Mouse (Mus musculus) liver, adult 2 months (tissue): ENCODE data around the gene Gatd1. TPM values are rescaled to one million over a fixed set of nuclear protein-coding genes. Genes with fewer than 3 reads are reported as not detected.

Experiments
- DNase-seq: peaks from one replicate; pipeline ENCODE4 v3.0.0-alpha.2; 2011; ENCODE audit warnings: low read depth, low spot score; ENCODE audit errors: extremely low read depth
- H3K27ac ChIP-seq: fragments of 200-500 bp; replicated peaks from 2 replicates; pipeline ENCODE4 v1.5.1; 2012; ENCODE audit warnings: low read depth, mild to moderate bottlenecking, control low read depth, inconsistent platforms, low read length; ENCODE audit not compliant: insufficient read depth
- H3K27me3 ChIP-seq: fragments of 200-500 bp; 2 replicates; pipeline ENCODE4 v1.6.1; 2012; ENCODE audit warnings: mild to moderate bottlenecking, moderate library complexity, low read length, inconsistent platforms; ENCODE audit not compliant: control insufficient read depth, insufficient read depth
- H3K36me3 ChIP-seq: fragments of 200-500 bp; 2 replicates; pipeline ENCODE4 v1.6.1; 2012; ENCODE audit warnings: low read length, inconsistent platforms; ENCODE audit not compliant: control insufficient read depth, insufficient read depth
- H3K4me1 ChIP-seq: fragments of 200-500 bp; 2 replicates; pipeline ENCODE4 v1.6.1; 2011; ENCODE audit warnings: low read length; ENCODE audit not compliant: control insufficient read depth, insufficient read depth
- H3K4me3 ChIP-seq: fragments of 200-500 bp; 2 replicates; pipeline ENCODE4 v1.5.1; 2011; ENCODE audit warnings: low read depth, mild to moderate bottlenecking, control low read depth, low read length, moderate library complexity; ENCODE audit not compliant: insufficient read depth
- H3K79me2 ChIP-seq: fragments of 200-500 bp; 2 replicates; pipeline ENCODE4 v1.6.1; 2012; ENCODE audit warnings: inconsistent platforms, mild to moderate bottlenecking, low read length, moderate library complexity; ENCODE audit not compliant: control insufficient read depth, insufficient read depth
- H3K9ac ChIP-seq: fragments of 200-500 bp; 2 replicates; pipeline ENCODE4 v1.6.1; 2012; ENCODE audit warnings: low read depth, mild to moderate bottlenecking, control low read depth, inconsistent platforms, low read length
- CTCF ChIP-seq: fragments of 200-500 bp; IDR thresholded peaks from 2 replicates; pipeline ENCODE4 v1.5.1; 2011; ENCODE audit warnings: low read depth, low read length, control low read depth
- POLR2A ChIP-seq: fragments of 200-500 bp; IDR thresholded peaks from 2 replicates; pipeline ENCODE4 v1.6.1; 2011; ENCODE audit warnings: low read length, control low read depth; ENCODE audit not compliant: insufficient read depth; ENCODE audit errors: extremely low read depth
- WGBS: fragments of 180-500 bp; shearing (Covaris S2); methylation state at CpG from one replicate; pipeline ENCODE4 v1.1.7; 2018; 5-methylcytosine and 5-hydroxymethylcytosine counted together
- polyA plus RNA-seq: library from polyadenylated mRNA; depleted of rRNA; stranded (reverse); fragments of >200 nt; gene quantifications from 2 replicates; pipeline ENCODE4 v1.2.3, GENCODE M21; 2012; rRNA removed
- total RNA-seq: library from RNA; depleted of rRNA; stranded (reverse); fragments of >200 nt; gene quantifications from 2 replicates; pipeline ENCODE4 v1.2.3, GENCODE M21; 2014; rRNA removed

The Gatd1 gene
- total and polyA plus RNA-seq, 2 experiments = 15.1 to 36.2 TPM

GRCm38 (mm10) chr7:141367358-141367757 is 46.6 kb downstream of the Gatd1 start:
- Histone ChIP-seq H3K9ac (no peak overlapping the region), H3K4me1 (no peaks in the 10 kb centered on the region), H3K27ac (no peak overlapping the region), H3K79me2 (no peaks in the 10 kb centered on the region), H3K4me3 (no peak overlapping the region), H3K27me3 (no peaks in the 10 kb centered on the region), H3K36me3 (no peaks in the 10 kb centered on the region)
- no peak for DNase-seq
- no peak for TF ChIP-seq CTCF
- TF ChIP-seq POLR2A = no peak
- 90% methylated on average over 4 of the region's 4 CpGs for WGBS

- Histone ChIP-seq H3K4me3 (no peak overlapping the region), H3K4me1 (no peaks in the 10 kb centered on the region), H3K27ac (no peak overlapping the region), H3K36me3 (peaks cover 4% of the 10 kb centered on the region; the same call in 1 of the 2 replicates), H3K27me3 (no peaks in the 10 kb centered on the region), H3K9ac (no peak overlapping the region), H3K79me2 (no peaks in the 10 kb centered on the region)
- TF ChIP-seq POLR2A (no peak), CTCF (no peak)
- 71% methylated on average over 3 of the region's 3 CpGs for WGBS
- no peak for DNase-seq
Measured at GRCm38 (mm10) chr7:141365049-141365445, 48.9 kb downstream of the Gatd1 start.

DNA sequence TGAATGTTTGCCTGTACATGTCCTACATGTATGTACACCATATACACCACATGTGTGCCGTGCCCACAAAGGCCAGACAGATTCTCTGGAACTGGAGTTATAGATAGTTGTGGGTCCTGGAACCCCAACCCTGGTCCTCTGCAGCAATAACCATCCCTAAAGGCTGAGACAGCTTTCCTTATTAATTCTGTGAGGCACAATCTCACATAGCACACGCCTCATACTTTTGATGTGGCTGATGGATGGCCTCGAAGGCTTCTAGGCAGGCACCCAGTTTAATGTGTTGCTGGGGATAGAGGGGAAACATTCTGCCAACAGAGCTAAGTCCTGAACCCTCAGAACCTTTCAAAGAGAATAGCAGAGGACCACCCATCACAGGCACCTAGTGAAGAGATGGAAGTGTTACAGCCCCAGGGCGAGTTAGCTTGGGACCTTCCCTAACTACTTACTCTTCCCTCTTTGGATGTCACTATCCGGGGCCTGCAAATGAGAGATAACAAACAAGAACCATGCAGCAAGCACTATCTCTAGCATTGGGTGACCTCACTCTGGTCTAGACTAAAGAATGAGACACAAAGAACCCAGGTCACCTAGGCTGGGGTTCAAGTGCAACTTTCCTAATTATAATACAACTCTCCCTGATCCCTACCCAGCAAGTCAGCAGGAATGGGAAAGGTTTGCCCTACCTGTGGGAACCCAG is 49.4 kb downstream of the Gatd1 start:
- WGBS = 84% methylated on average over 5 of the region's 5 CpGs
- no peak overlapping the region for H3K27ac ChIP-seq
- no peak for TF ChIP-seq POLR2A
- no peak for TF ChIP-seq CTCF
- no peaks in the 10 kb centered on the region for H3K27me3 ChIP-seq
- H3K79me2 ChIP-seq = no peaks in the 10 kb centered on the region
- no peak for DNase-seq
- H3K36me3 ChIP-seq = peaks cover 4% of the 10 kb centered on the region; the same call in 1 of the 2 replicates
- H3K4me1 ChIP-seq = no peaks in the 10 kb centered on the region
- no peak overlapping the region for H3K9ac ChIP-seq
- H3K4me3 ChIP-seq = no peak overlapping the region

- no peaks in the 10 kb centered on the region for H3K4me1 ChIP-seq
- no peak overlapping the region for H3K9ac ChIP-seq
- H3K27me3 ChIP-seq = no peaks in the 10 kb centered on the region
- DNase-seq = no peak
- H3K27ac ChIP-seq = no peak overlapping the region
- H3K36me3 ChIP-seq = peaks cover 4% of the 10 kb centered on the region; the same call in 1 of the 2 replicates
- H3K79me2 ChIP-seq = no peaks in the 10 kb centered on the region
- WGBS = 87% methylated on average over 2 of the region's 2 CpGs
- H3K4me3 ChIP-seq = no peak overlapping the region
- no peak for TF ChIP-seq POLR2A
- TF ChIP-seq CTCF = no peak
Measured at GRCm38 (mm10) chr7:141363752-141364125, 50.2 kb downstream of the Gatd1 start.

DNA sequence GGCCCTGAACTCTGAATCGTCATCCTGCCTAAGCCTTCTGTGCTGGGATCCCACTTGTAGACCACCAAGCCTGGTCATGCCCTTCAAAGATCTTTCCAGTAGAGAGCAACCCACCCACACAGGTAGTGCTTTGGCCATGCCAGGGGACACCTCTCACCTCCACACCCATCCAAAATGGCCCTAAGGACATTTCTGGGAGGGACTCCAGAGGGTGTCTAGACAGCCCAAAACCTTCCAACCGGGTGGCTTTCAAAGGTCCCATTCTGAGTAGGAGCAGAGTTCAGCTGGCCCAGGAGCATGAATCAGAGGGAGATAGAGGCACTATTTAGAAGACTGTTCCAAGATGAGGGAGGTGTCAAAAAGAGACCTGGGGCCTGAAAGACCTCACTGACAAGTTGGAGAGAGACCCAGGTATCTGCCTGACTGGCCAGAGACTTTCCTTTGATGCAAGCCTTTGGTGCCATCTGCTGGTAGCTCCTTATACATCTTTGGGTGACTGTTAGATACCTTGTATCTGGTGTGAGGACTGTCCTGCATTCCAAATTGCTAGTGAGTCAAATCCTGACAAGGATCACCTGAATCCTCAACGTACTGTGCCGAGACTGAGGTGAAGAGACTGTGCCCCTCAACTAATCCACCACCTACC is 50.7 kb downstream of the Gatd1 start:
- peaks cover 4% of the 10 kb centered on the region; the same call in 1 of the 2 replicates for H3K36me3 ChIP-seq
- no peaks in the 10 kb centered on the region for H3K27me3 ChIP-seq
- WGBS = 61% methylated on average over 4 of the region's 4 CpGs
- H3K9ac ChIP-seq = no peak overlapping the region
- TF ChIP-seq POLR2A = no peak
- TF ChIP-seq CTCF = peak; percentile 55
- DNase-seq = peak; percentile 64
- no peaks in the 10 kb centered on the region for H3K79me2 ChIP-seq
- no peak overlapping the region for H3K27ac ChIP-seq
- no peak overlapping the region for H3K4me3 ChIP-seq
- no peaks in the 10 kb centered on the region for H3K4me1 ChIP-seq

- no peaks in the 10 kb centered on the region for H3K4me1 ChIP-seq
- H3K27me3 ChIP-seq = no peaks in the 10 kb centered on the region
- H3K9ac ChIP-seq = no peak overlapping the region
- H3K79me2 ChIP-seq = no peaks in the 10 kb centered on the region
- 57% methylated on average over 24 of the region's 24 CpGs for WGBS
- DNase-seq = no peak
- no peak overlapping the region for H3K27ac ChIP-seq
- H3K4me3 ChIP-seq = no peak overlapping the region
- TF ChIP-seq POLR2A (no peak), CTCF (no peak)
- H3K36me3 ChIP-seq = peaks cover 4% of the 10 kb centered on the region; the same call in 1 of the 2 replicates
Measured at GRCm38 (mm10) chr7:141361510-141361909, 52.4 kb downstream of the Gatd1 start.

Other genes starting within 250 kb of the Gatd1 start
- 106 and 108 TPM in 2 replicates for gene Rnh1, start 241.3 kb downstream of the Gatd1 start, total RNA-seq
- gene Rnh1, start 241.3 kb downstream of the Gatd1 start, polyA plus RNA-seq = 134 and 136 TPM in 2 replicates
- gene Hras, start 220.1 kb downstream of the Gatd1 start, total RNA-seq = 37.6 and 53.8 TPM in 2 replicates
- 50.4 and 58.9 TPM in 2 replicates for gene Hras, start 220.1 kb downstream of the Gatd1 start, polyA plus RNA-seq
- 1.8 and 2.1 TPM in 2 replicates for gene Lrrc56, start 220.0 kb downstream of the Gatd1 start, total RNA-seq
- 4.4 and 4.8 TPM in 2 replicates for gene Lrrc56, start 220.0 kb downstream of the Gatd1 start, polyA plus RNA-seq
- 0.47 and 0.83 TPM in 2 replicates for gene Lmntd2, start 200.1 kb downstream of the Gatd1 start, total RNA-seq
- gene Lmntd2, start 200.1 kb downstream of the Gatd1 start, polyA plus RNA-seq = 1.4 and 2.2 TPM in 2 replicates
- gene Rassf7, start 198.3 kb downstream of the Gatd1 start, total RNA-seq = 21.6 and 22.5 TPM in 2 replicates
- gene Rassf7, start 198.3 kb downstream of the Gatd1 start, polyA plus RNA-seq = 49.1 and 53.3 TPM in 2 replicates
- gene Phrf1, start 185.4 kb downstream of the Gatd1 start, total RNA-seq = 8.1 and 12.6 TPM in 2 replicates
- gene Phrf1, start 185.4 kb downstream of the Gatd1 start, polyA plus RNA-seq = 6.7 and 9.2 TPM in 2 replicates
- gene Irf7, start 147.7 kb downstream of the Gatd1 start, total RNA-seq = 22.8 and 32.2 TPM in 2 replicates
- gene Irf7, start 147.7 kb downstream of the Gatd1 start, polyA plus RNA-seq = 42.4 and 102 TPM in 2 replicates
- gene Cdhr5, start 137.3 kb downstream of the Gatd1 start, total RNA-seq = 18.5 and 40.3 TPM in 2 replicates
- gene Cdhr5, start 137.3 kb downstream of the Gatd1 start, polyA plus RNA-seq = 31.2 and 31.7 TPM in 2 replicates
- gene Sct, start 135.0 kb downstream of the Gatd1 start, total RNA-seq = not detected in 2 replicates
- gene Sct, start 135.0 kb downstream of the Gatd1 start, polyA plus RNA-seq = not detected in 2 replicates
- not detected in 2 replicates for gene Drd4, start 122.1 kb downstream of the Gatd1 start, total RNA-seq
- gene Drd4, start 122.1 kb downstream of the Gatd1 start, polyA plus RNA-seq = not detected in 2 replicates
- 3.1 and 5.8 TPM in 2 replicates for gene Deaf1, start 86.4 kb downstream of the Gatd1 start, total RNA-seq
- gene Deaf1, start 86.4 kb downstream of the Gatd1 start, polyA plus RNA-seq = 6.9 and 7.8 TPM in 2 replicates
- gene Tmem80, start 86.4 kb downstream of the Gatd1 start, total RNA-seq = 8.9 and 10.3 TPM in 2 replicates
- 14.3 and 20.9 TPM in 2 replicates for gene Tmem80, start 86.4 kb downstream of the Gatd1 start, polyA plus RNA-seq
- gene Eps8l2, start 75.3 kb downstream of the Gatd1 start, total RNA-seq = 17.4 and 38.5 TPM in 2 replicates
- 80.9 and 117 TPM in 2 replicates for gene Eps8l2, start 75.3 kb downstream of the Gatd1 start, polyA plus RNA-seq
- 160 and 195 TPM in 2 replicates for gene Taldo1, start 21.9 kb downstream of the Gatd1 start, total RNA-seq
- 125 and 166 TPM in 2 replicates for gene Taldo1, start 21.9 kb downstream of the Gatd1 start, polyA plus RNA-seq
- 0.13 TPM in 1 of 2 replicates, not detected in the other for gene Cend1, start 15.4 kb upstream of the Gatd1 start, total RNA-seq
- gene Cend1, start 15.4 kb upstream of the Gatd1 start, polyA plus RNA-seq = 0.09 and 0.10 TPM in 2 replicates
- gene Slc25a22, start 23.8 kb upstream of the Gatd1 start, total RNA-seq = 26.1 and 40.7 TPM in 2 replicates
- gene Slc25a22, start 23.8 kb upstream of the Gatd1 start, polyA plus RNA-seq = 315 and 345 TPM in 2 replicates
- gene Pidd1, start 29.9 kb upstream of the Gatd1 start, total RNA-seq = 0.37 and 0.94 TPM in 2 replicates
- 3.8 and 4.7 TPM in 2 replicates for gene Pidd1, start 29.9 kb upstream of the Gatd1 start, polyA plus RNA-seq
- 255 and 308 TPM in 2 replicates for gene Rplp2, start 33.2 kb upstream of the Gatd1 start, total RNA-seq
- gene Rplp2, start 33.2 kb upstream of the Gatd1 start, polyA plus RNA-seq = 265 and 286 TPM in 2 replicates
- gene Pnpla2, start 41.1 kb upstream of the Gatd1 start, total RNA-seq = 22.6 and 31.7 TPM in 2 replicates
- gene Pnpla2, start 41.1 kb upstream of the Gatd1 start, polyA plus RNA-seq = 83.7 and 84.8 TPM in 2 replicates
- gene Cracr2b, start 47.0 kb upstream of the Gatd1 start, total RNA-seq = 3.7 and 4.3 TPM in 2 replicates
- 4.7 and 8.7 TPM in 2 replicates for gene Cracr2b, start 47.0 kb upstream of the Gatd1 start, polyA plus RNA-seq
- gene Cd151, start 53.3 kb upstream of the Gatd1 start, total RNA-seq = 51.9 and 52.7 TPM in 2 replicates
- 92.8 and 103 TPM in 2 replicates for gene Cd151, start 53.3 kb upstream of the Gatd1 start, polyA plus RNA-seq
- 41.1 and 43.3 TPM in 2 replicates for gene Polr2l, start 61.0 kb upstream of the Gatd1 start, total RNA-seq
- gene Polr2l, start 61.0 kb upstream of the Gatd1 start, polyA plus RNA-seq = 42.8 and 45.7 TPM in 2 replicates
- gene Tspan4, start 61.1 kb upstream of the Gatd1 start, total RNA-seq = 66.9 and 67.1 TPM in 2 replicates
- 78.1 and 135 TPM in 2 replicates for gene Tspan4, start 61.1 kb upstream of the Gatd1 start, polyA plus RNA-seq
- 24.2 and 30.6 TPM in 2 replicates for gene Chid1, start 125.7 kb upstream of the Gatd1 start, total RNA-seq
- gene Chid1, start 125.7 kb upstream of the Gatd1 start, polyA plus RNA-seq = 32.6 and 45.1 TPM in 2 replicates
- gene Ap2a2, start 148.0 kb upstream of the Gatd1 start, total RNA-seq = 42.2 and 54.0 TPM in 2 replicates
- gene Ap2a2, start 148.0 kb upstream of the Gatd1 start, polyA plus RNA-seq = 37.9 and 38.1 TPM in 2 replicates
- gene Muc6, start 241.2 kb upstream of the Gatd1 start, total RNA-seq = 0.07 TPM in 1 of 2 replicates, not detected in the other
- gene Muc6, start 241.2 kb upstream of the Gatd1 start, polyA plus RNA-seq = not detected in 2 replicates